ENCODE assay signal across 8 mouse cellular contexts in genomic region chr19:10525910-10526309, GRCm38 (mm10). TPM values are rescaled to one million over a fixed set of nuclear protein-coding genes. Genes with fewer than 3 reads are reported as not detected.
A peak's percentile ranks its signal among the peaks of the same experiment; 100 is the strongest.
DNase-seq lines count a peak whose midpoint lies in the region; ATAC-seq and TF ChIP-seq lines count a peak whose summit lies in the region.

Gene Sdhaf2, minus strand, starts transcription at chr19:10526142.

- H3K36me3 ChIP-seq in embryonic facial prominence, embryonic 14.5 days (ENCODE audit: control insufficient read depth, insufficient read depth, low read length): peaks cover 25% of the 10 kb centered on the region
- peaks cover 25% of the 10 kb centered on the region for H3K36me3 ChIP-seq in heart, embryonic 12.5 days
- peaks cover 28% of the 10 kb centered on the region for H3K36me3 ChIP-seq in lung, embryonic 15.5 days

- H3K27ac ChIP-seq in embryonic facial prominence, embryonic 14.5 days (replicated peaks; ENCODE audit: low read depth, low read length): peak within 1 kb of the TSS; percentile 98
- H3K27ac ChIP-seq in heart, embryonic 12.5 days (ENCODE audit: poor library complexity, severe bottlenecking): peak within 1 kb of the TSS; percentile 99
- H3K27ac ChIP-seq in layer of hippocampus, adult 2 months: peak within 1 kb of the TSS; percentile 99
- peak within 1 kb of the TSS; percentile 98 for H3K27ac ChIP-seq in lung, embryonic 15.5 days

- peak; percentile 81 for TF ChIP-seq CTCF in layer of hippocampus, adult 2 months (conservative IDR thresholded peaks at IDR 0.05)

- peak within 1 kb of the TSS; percentile 72 for H3K4me2 ChIP-seq in embryonic facial prominence, embryonic 14.5 days (ENCODE audit: low read depth, low read length)
- H3K4me2 ChIP-seq in heart, embryonic 12.5 days: peak within 1 kb of the TSS; percentile 70
- H3K4me2 ChIP-seq in lung, embryonic 15.5 days: peak within 1 kb of the TSS; percentile 73

- no peaks in the 10 kb centered on the region for H3K9me3 ChIP-seq in embryonic facial prominence, embryonic 14.5 days (ENCODE audit: control insufficient read depth, low read length)
- 0 out of 2 replicates have a peak, but pooled peaks cover 2% of the 10 kb centered on the region for H3K9me3 ChIP-seq in heart, embryonic 12.5 days (replicated peaks)
- H3K9me3 ChIP-seq in lung, embryonic 15.5 days: no peaks in the 10 kb centered on the region

- no peaks in the 10 kb centered on the region for H3K27me3 ChIP-seq in embryonic facial prominence, embryonic 14.5 days (replicated peaks; ENCODE audit: control insufficient read depth, insufficient read depth, low read length)
- H3K27me3 ChIP-seq in heart, embryonic 12.5 days (replicated peaks): no peaks in the 10 kb centered on the region
- H3K27me3 ChIP-seq in lung, embryonic 15.5 days: no peaks in the 10 kb centered on the region

- 0% methylated on average over 11 of the region's 11 CpGs for WGBS in embryonic facial prominence, embryonic 14.5 days
- under 1% methylated on average over 11 of the region's 11 CpGs for WGBS in heart, embryonic 12.5 days
- WGBS in lung, embryonic 15.5 days: under 1% methylated on average over 11 of the region's 11 CpGs

- peak within 1 kb of the TSS; percentile 99 for H3K4me3 ChIP-seq in embryonic facial prominence, embryonic 14.5 days (ENCODE audit: low read depth, low read length)
- H3K4me3 ChIP-seq in heart, embryonic 12.5 days: peak within 1 kb of the TSS; percentile 89
- H3K4me3 ChIP-seq in layer of hippocampus, adult 2 months: peak within 1 kb of the TSS; percentile 78
- H3K4me3 ChIP-seq in lung, embryonic 15.5 days: peak within 1 kb of the TSS; percentile 93

- H3K9ac ChIP-seq in embryonic facial prominence, embryonic 14.5 days (ENCODE audit: low read depth, low read length): peak within 1 kb of the TSS; percentile 99
- peak within 1 kb of the TSS; percentile 91 for H3K9ac ChIP-seq in heart, embryonic 12.5 days
- peak within 1 kb of the TSS; percentile 99 for H3K9ac ChIP-seq in lung, embryonic 15.5 days

- DNase-seq in cerebellum, adult 18-20 months: peak; percentile 40 to 48
- DNase-seq in cerebellum, adult 8-10 months: no peak
- peak; percentile 72 for DNase-seq in embryonic facial prominence, embryonic 14.5 days (ENCODE audit: low spot score)
- DNase-seq in layer of hippocampus, adult 2 months (ENCODE audit: low spot score in 2 of 2): peak; percentile 28 to 48
- DNase-seq in retina, postnatal 1 day: peak; percentile 81

- peaks cover 15% of the 10 kb centered on the region for H3K4me1 ChIP-seq in embryonic facial prominence, embryonic 14.5 days (ENCODE audit: control insufficient read depth, insufficient read depth, low read length)
- peaks cover 29% of the 10 kb centered on the region for H3K4me1 ChIP-seq in heart, embryonic 12.5 days (replicated peaks)
- H3K4me1 ChIP-seq in lung, embryonic 15.5 days: peaks cover 27% of the 10 kb centered on the region

- no peak for ATAC-seq in activated CD4-positive, CD25-positive, alpha-beta regulatory T cell, adult 4 months
- no peak for ATAC-seq in embryonic facial prominence, embryonic 14.5 days (ENCODE audit: low read depth)
- ATAC-seq in heart, embryonic 12.5 days (ENCODE audit: insufficient number of reproducible peaks, low FRiP score): no peak
- no peak for ATAC-seq in lung, embryonic 15.5 days (ENCODE audit: borderline replicate concordance, extremely low read depth, low FRiP score, low TSS enrichment)

RNA-seq across cellular contexts. Expression of gene Sdhaf2, which starts in this region (rescaled TPM):
- polyA plus RNA-seq in activated CD4-positive, CD25-positive, alpha-beta regulatory T cell, adult 4 months (2017; shearing (Covaris generic)): 10 to 100 TPM; 77.2 to 87.7 TPM
- polyA plus RNA-seq in embryonic facial prominence, embryonic 14.5 days (2014; fragmentation: Nextera tagmentation; extraction: Ambion mirVana): 57.0 and 62.1 TPM in 2 replicates
- polyA plus RNA-seq in heart, embryonic 12.5 days (2016; fragmentation: Nextera tagmentation; extraction: Ambion mirVana): 48.4 and 52.1 TPM in 2 replicates
- 10 to 100 TPM; 53.4 to 63.0 TPM for total RNA-seq in layer of hippocampus, adult 2 months (2021)
- 56.5 and 56.6 TPM in 2 replicates for polyA plus RNA-seq in lung, embryonic 15.5 days (2015; fragmentation: Nextera tagmentation; extraction: Ambion mirVana)
